Mouse (Mus musculus) small intestine, adult 2 months (tissue): ENCODE measurements around the gene Sall1.

Experiments used
- CTCF ChIP-seq: fragments of 200-500 bp; IDR thresholded peaks from 2 replicates; pipeline ENCODE4 v1.5.1; 2012; ENCODE audit warnings: low read depth, mild to moderate bottlenecking, control low read depth, inconsistent platforms, low read length, moderate library complexity, mixed read lengths; ENCODE audit not compliant: insufficient replicate concordance, insufficient read length; ENCODE audit errors: extremely low read depth
- POLR2A ChIP-seq: fragments of 200-500 bp; IDR thresholded peaks from 2 replicates; pipeline ENCODE4 v1.6.1; 2012; ENCODE audit warnings: low read depth, mild to moderate bottlenecking, control low read depth, inconsistent platforms, low read length, moderate library complexity

- TF ChIP-seq POLR2A (no peak), CTCF (no peak)
Measured at GRCm38 (mm10) chr8:89021139-89021538, 22.8 kb downstream of the Sall1 start.
